Mouse (Mus musculus) forebrain, embryonic 10.5 days (tissue): Measurements from ENCODE around the gene Tmem52. TPM values are rescaled to one million over a fixed set of nuclear protein-coding genes. Genes with fewer than 3 reads are reported as not detected.

Experiments
- DNase-seq: peaks from one replicate; pipeline ENCODE4 v3.0.0-alpha.2; 2017; ENCODE audit warnings: low spot score; ENCODE audit errors: extremely low spot score
- H3K27ac ChIP-seq: fragments of 300-500 bp; sonication (generic); 2 replicates; pipeline ENCODE4 v1.5.1; 2016; ENCODE audit warnings: mild to moderate bottlenecking
- H3K27me3 ChIP-seq: fragments of 300-500 bp; sonication (generic); 2 replicates; pipeline ENCODE4 v1.6.1; 2016; ENCODE audit warnings: mild to moderate bottlenecking; ENCODE audit not compliant: poor library complexity, severe bottlenecking
- H3K36me3 ChIP-seq: fragments of 300-500 bp; sonication (generic); replicated peaks from 2 replicates; pipeline ENCODE4 v1.6.1; 2016; ENCODE audit warnings: mild to moderate bottlenecking, moderate library complexity
- H3K4me1 ChIP-seq: fragments of 300-500 bp; sonication (generic); 2 replicates; pipeline ENCODE4 v1.6.1; 2016
- H3K4me3 ChIP-seq: fragments of 300-500 bp; sonication (generic); 2 replicates; pipeline ENCODE4 v1.5.1; 2016; ENCODE audit warnings: mild to moderate bottlenecking, moderate library complexity
- H3K9me3 ChIP-seq: fragments of 300-500 bp; sonication (generic); 2 replicates; pipeline ENCODE4 v1.6.1; 2016; ENCODE audit warnings: mild to moderate bottlenecking, moderate library complexity
- WGBS: fragments of 180-500 bp; shearing (Covaris S2); methylation state at CpG from one replicate; pipeline ENCODE4 v1.1.7; 2016; 5-methylcytosine and 5-hydroxymethylcytosine counted together
- polyA plus RNA-seq: library from polyadenylated mRNA; unstranded; fragments of >200 nt; fragmentation: Nextera tagmentation; extraction: Ambion mirVana; gene quantifications from 2 replicates; pipeline ENCODE4 v1.2.1, GENCODE M21; 2016

The Tmem52 gene
- polyA plus RNA-seq, 1 experiment from 2014 or later: not detected

DNA sequence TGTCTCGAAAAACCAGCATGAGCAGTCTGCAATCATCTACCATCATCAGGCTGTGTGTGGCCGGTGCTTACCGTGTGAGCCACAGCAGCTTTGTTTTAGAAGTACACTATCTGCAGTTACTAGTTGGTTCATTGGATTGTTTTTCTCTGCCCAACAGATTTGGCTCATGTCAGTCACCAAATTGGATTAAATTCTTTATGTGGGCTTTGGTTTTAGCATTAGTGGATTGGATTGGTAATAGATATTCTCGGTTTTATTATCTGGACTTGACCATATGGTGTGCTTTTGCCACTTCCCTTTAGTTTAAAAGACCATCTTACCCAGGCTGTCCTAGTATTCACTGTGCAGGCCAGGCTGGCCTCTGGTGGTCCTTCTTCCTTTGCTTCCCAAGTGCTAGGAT is 26.0 kb downstream of the Tmem52 start:
- H3K9me3 ChIP-seq: no peaks in the 10 kb centered on the region
- no peaks in the 10 kb centered on the region for H3K27me3 ChIP-seq
- peak overlapping the region; percentile 14; the same call in 1 of the 2 replicates for H3K4me3 ChIP-seq
- DNase-seq: no peak
- no peak overlapping the region for H3K27ac ChIP-seq
- H3K4me1 ChIP-seq: peaks cover 36% of the 10 kb centered on the region
- peaks cover 36% of the 10 kb centered on the region for H3K36me3 ChIP-seq
- 86% methylated on average over 4 of the region's 4 CpGs for whole genome bisulfite sequencing

DNA sequence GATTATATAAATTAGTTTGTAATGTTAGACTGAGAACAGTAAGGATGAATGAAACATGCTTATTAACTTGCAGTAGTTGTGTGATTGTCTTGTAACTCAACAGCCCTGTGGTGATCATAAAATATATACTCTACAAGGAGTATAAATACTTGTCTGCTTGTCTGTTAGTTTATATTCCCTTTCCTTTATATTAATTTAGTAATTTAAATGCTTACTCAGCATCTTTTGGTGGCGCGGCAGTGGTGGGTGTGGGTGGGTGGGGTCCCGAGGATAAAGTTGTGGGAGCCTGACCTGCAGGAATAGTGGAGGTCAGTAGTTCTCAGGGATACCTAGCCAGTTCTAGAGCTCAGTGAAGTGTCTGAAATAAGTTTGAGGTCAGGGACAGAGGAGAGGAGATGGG is 29.0 kb downstream of the Tmem52 start:
- DNase-seq: no peak
- Histone ChIP-seq H3K27ac (no peak overlapping the region), H3K9me3 (no peaks in the 10 kb centered on the region), H3K4me3 (no peak overlapping the region), H3K36me3 (peaks cover 63% of the 10 kb centered on the region), H3K27me3 (no peaks in the 10 kb centered on the region), H3K4me1 (peaks cover 22% of the 10 kb centered on the region)
- WGBS: 91% methylated on average over 3 of the region's 3 CpGs

DNA sequence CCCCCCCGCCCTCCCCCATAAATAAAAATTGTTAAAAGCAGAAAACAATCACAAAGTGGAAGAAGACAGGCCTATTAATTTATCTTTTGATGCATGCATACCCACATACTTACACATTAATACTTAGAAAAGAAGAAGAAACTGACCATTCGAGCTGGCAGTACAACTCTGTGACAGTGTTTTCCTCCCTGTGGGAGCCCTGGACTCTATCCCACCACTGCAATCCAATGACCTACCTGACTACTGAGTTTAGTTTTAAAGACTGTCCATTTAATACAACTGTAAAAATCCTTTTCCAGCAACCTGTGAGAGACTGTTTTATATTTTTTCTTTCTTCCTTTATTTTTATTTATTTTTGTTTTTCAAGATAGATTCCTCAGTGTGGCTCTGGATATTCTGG is 32.2 kb downstream of the Tmem52 start:
- Histone ChIP-seq H3K9me3 (no peaks in the 10 kb centered on the region), H3K27me3 (no peaks in the 10 kb centered on the region), H3K4me3 (no peak overlapping the region), H3K4me1 (peaks cover 10% of the 10 kb centered on the region; the same call in 1 of the 2 replicates), H3K27ac (no peak overlapping the region), H3K36me3 (peaks cover 79% of the 10 kb centered on the region)
- DNase-seq: no peak
- 75% methylated on average over 2 of the region's 2 CpGs for WGBS

DNA sequence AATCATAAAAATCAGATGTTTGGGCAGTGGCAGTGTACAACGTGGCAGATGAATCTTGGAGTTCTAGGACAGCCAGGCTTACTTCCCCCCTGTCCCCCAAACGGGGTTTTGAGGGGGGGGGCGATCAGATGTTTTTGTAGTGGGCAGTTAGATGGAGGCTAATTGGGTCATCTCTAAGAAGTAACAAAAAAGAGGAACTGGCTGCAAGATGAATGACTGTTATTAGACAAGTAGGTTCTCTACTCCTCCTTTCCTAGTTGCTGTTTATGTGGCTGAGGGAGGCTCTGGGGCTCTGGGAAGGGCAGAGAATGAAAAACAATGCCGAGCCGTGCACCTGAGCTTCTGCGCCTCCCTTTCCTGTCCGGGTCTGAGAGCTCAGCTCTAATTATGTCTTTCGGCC is 36.2 kb downstream of the Tmem52 start:
- DNase-seq: no peak
- H3K27ac ChIP-seq: no peak overlapping the region
- 83% methylated on average over 8 of the region's 8 CpGs for WGBS
- no peak overlapping the region for H3K4me3 ChIP-seq
- H3K9me3 ChIP-seq: no peaks in the 10 kb centered on the region
- H3K36me3 ChIP-seq: peaks cover 57% of the 10 kb centered on the region
- H3K27me3 ChIP-seq: no peaks in the 10 kb centered on the region
- peaks cover 10% of the 10 kb centered on the region; the same call in 1 of the 2 replicates for H3K4me1 ChIP-seq

DNA sequence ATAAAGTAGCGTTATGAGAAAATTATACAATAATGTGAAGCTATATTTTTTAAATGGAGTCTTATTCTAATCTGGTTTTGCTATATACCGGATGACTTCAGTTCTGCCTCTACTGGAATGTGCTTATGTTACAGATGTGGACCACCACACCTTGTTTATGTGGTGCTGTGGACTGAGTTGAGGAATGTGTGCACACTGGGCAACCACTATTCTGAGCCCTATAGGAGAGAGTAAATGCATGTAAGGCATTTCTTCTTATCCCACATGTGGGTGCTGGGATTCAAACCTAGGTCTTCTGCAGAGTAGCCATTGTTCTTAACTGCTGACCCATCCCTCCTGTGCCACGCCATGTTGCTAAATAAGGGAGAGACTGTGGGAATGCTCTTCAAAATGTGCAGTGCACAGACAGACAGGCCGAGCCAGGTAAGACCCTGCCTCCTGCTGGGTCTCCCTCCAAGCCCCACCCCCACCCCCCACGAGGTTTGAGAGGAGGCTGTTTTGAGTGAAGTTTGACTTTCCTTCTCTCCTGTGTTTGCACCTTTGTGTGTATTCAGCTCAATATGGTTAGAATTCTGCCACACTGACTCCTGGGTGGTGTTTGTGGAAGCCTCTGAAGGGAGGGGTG is 36.9 kb downstream of the Tmem52 start:
- Histone ChIP-seq H3K4me1 (peaks cover 13% of the 10 kb centered on the region), H3K4me3 (no peak overlapping the region), H3K27ac (no peak overlapping the region), H3K27me3 (no peaks in the 10 kb centered on the region), H3K9me3 (no peaks in the 10 kb centered on the region), H3K36me3 (peaks cover 54% of the 10 kb centered on the region)
- 85% methylated on average over 5 of the region's 5 CpGs for WGBS
- no peak for DNase-seq

DNA sequence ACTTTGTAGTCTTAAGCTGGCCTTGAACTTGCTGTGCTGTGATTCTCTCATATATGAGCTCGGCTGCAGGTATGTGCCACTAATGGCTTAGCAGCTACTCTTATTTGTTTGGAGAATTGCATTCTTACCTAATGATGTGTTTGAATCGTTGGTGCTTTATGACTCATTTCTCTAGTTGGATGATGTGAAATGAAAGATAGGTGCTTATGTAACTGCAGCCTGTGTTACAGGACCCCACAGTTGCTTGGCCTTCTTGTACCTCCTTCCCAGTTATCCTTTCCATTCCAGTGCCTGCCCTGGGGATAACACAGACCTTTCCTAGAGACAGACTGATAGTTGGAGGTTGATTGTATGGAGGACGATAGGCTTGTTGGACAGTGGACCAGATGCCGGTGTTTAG is 39.7 kb downstream of the Tmem52 start:
- WGBS: 91% methylated on average over 4 of the region's 4 CpGs
- no peak overlapping the region for H3K27ac ChIP-seq

DNA sequence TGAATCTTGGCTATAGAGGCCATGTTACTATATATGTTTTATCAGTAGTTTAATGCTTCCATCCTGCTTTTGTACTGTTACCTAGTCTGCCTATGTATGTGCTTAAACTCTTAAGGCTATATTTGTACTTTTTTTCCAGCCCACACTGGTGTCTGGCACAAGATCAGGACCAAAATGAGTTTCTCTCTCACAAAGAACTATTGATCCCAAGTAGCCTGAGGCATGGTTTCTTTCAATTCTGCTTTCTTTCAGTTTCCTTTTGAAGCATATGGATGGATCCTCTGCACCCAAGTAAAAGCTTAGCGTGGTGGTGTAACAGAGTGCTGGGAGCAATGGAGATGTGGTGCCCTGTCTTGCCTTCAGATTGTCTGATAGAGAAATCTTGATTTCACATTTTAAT is 42.1 kb downstream of the Tmem52 start:
- no peak overlapping the region for H3K4me3 ChIP-seq
- no peak for DNase-seq
- WGBS: 80% methylated on average over 1 of the region's 1 CpGs

More for the DNA sequence above, 39.7 kb downstream of the Tmem52 start:
- Histone ChIP-seq H3K36me3 (peaks cover 45% of the 10 kb centered on the region), H3K9me3 (no peaks in the 10 kb centered on the region), H3K27me3 (no peaks in the 10 kb centered on the region), H3K4me1 (peaks cover 11% of the 10 kb centered on the region), H3K4me3 (no peak overlapping the region)
- DNase-seq: no peak

DNA sequence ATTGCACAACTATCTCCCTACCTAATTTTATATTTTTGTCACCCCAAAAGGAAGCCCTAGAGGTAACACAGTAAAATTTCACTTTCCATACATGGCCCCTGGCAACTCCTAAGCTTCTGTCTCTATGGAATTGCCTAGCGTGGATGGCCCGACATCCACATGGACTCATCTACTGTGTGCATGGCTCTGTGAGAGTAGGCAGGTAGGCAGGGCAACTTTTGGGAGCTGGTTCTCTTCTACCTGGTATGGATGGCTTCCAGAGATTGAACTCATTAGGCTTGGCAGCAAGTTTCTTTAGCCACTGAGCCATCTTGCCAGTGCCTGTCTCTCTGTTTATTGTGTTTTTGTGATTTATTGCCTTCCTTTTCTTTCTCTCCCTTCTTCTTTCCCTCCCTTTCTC is 45.9 kb downstream of the Tmem52 start:
- Histone ChIP-seq H3K4me3 (no peak overlapping the region), H3K4me1 (peaks cover 4% of the 10 kb centered on the region; the same call in 1 of the 2 replicates), H3K27me3 (no peaks in the 10 kb centered on the region), H3K36me3 (peaks cover 64% of the 10 kb centered on the region), H3K27ac (no peak overlapping the region), H3K9me3 (no peaks in the 10 kb centered on the region)
- 94% methylated on average over 2 of the region's 2 CpGs for WGBS
- DNase-seq: no peak

More for the DNA sequence above, 42.1 kb downstream of the Tmem52 start:
- H3K27ac ChIP-seq: no peak overlapping the region
- peaks cover 42% of the 10 kb centered on the region for H3K36me3 ChIP-seq
- no peaks in the 10 kb centered on the region for H3K9me3 ChIP-seq
- peaks cover 4% of the 10 kb centered on the region; the same call in 1 of the 2 replicates for H3K4me1 ChIP-seq
- no peaks in the 10 kb centered on the region for H3K27me3 ChIP-seq

DNA sequence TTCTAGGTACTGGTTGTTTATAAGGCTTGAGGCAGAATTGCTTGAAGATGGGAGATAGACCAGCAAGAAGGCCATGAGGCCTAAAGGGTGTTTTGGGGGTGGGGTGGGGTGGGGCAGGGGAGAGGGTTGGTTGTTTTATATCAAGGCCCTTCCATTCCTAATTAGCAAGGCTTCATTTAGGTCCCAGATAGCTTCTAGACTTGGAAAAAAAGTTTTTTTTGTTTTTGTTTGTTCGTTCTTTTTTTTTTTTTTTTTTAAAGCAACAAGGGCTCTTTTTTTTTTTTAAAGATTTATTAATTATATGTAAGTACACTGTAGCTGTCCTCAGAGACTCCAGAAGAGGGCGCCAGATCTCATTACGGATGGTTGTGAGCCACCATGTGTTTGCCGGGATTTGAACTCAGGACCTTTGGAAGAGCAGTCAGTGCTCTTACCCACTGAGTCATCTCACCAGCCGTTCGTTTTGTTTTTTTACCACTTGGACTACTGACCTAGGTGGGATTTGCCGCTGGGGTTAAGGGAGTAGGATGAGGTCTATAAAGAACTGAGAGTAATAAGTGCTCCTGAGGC is 49.1 kb downstream of the Tmem52 start:
- Histone ChIP-seq H3K4me3 (no peak overlapping the region), H3K36me3 (peaks cover 63% of the 10 kb centered on the region), H3K9me3 (no peaks in the 10 kb centered on the region), H3K4me1 (peaks cover 2% of the 10 kb centered on the region; the same call in 1 of the 2 replicates), H3K27me3 (no peaks in the 10 kb centered on the region), H3K27ac (no peak overlapping the region)
- no peak for DNase-seq
- 89% methylated on average over 7 of the region's 7 CpGs for WGBS

Other genes starting within 250 kb of the Tmem52 start
- 8.6 and 9.7 TPM in 2 replicates for gene Ski, start 246.5 kb upstream of the Tmem52 start, polyA plus RNA-seq
- 108 and 110 TPM in 2 replicates for gene Faap20, start 219.3 kb upstream of the Tmem52 start, polyA plus RNA-seq
- gene Prkcz, start 107.8 kb upstream of the Tmem52 start, polyA plus RNA-seq: 15.5 and 16.8 TPM in 2 replicates
- gene Gabrd, start 71.0 kb upstream of the Tmem52 start, polyA plus RNA-seq: not detected in 2 replicates
- 10.7 and 10.8 TPM in 2 replicates for gene Cfap74, start 59.9 kb upstream of the Tmem52 start, polyA plus RNA-seq
- 607 and 643 TPM in 2 replicates for gene Gnb1, start 22.2 kb downstream of the Tmem52 start, polyA plus RNA-seq
- gene Nadk, start 93.3 kb downstream of the Tmem52 start, polyA plus RNA-seq: 118 and 122 TPM in 2 replicates
- 10.7 and 12.9 TPM in 2 replicates for gene Slc35e2, start 132.3 kb downstream of the Tmem52 start, polyA plus RNA-seq
- gene Cdk11b, start 155.7 kb downstream of the Tmem52 start, polyA plus RNA-seq: 83.9 and 86.7 TPM in 2 replicates
- gene Gm10563, start 176.3 kb downstream of the Tmem52 start, polyA plus RNA-seq: not detected in 2 replicates
- gene Mmp23, start 184.3 kb downstream of the Tmem52 start, polyA plus RNA-seq: 1.8 and 2.8 TPM in 2 replicates
- 16.8 and 18.3 TPM in 2 replicates for gene Mib2, start 200.1 kb downstream of the Tmem52 start, polyA plus RNA-seq
- gene Fndc10, start 225.2 kb downstream of the Tmem52 start, polyA plus RNA-seq: 0.64 and 0.67 TPM in 2 replicates
- gene Ssu72, start 235.7 kb downstream of the Tmem52 start, polyA plus RNA-seq: 163 and 164 TPM in 2 replicates